Comparison of ENCODE assay signal across 25 mouse cellular contexts in genomic region chr1:186218995-186219394, GRCm38 (mm10).
"Had no signal": no experiment of that assay in that cellular context is flagged by ENCODE, and none has a peak within 500 bp of the region (broad histone marks: within the 10 kb centered on the region; RNA-seq: fewer than 3 reads in every experiment).

No protein-coding gene starts in this region.

- H3K4me3 ChIP-seq: heart, embryonic 10.5 days; heart, embryonic 13.5 days; heart, embryonic 15.5 days; hindbrain, embryonic 13.5 days; hindbrain, embryonic 15.5 days; kidney, embryonic 15.5 days; limb, embryonic 13.5 days; limb, embryonic 15.5 days had no signal

- H3K4me2 ChIP-seq: heart, embryonic 13.5 days; heart, embryonic 15.5 days; hindbrain, embryonic 13.5 days; hindbrain, embryonic 15.5 days; kidney, embryonic 15.5 days; limb, embryonic 13.5 days; limb, embryonic 15.5 days had no signal

- H3K27me3 ChIP-seq: heart, embryonic 13.5 days; heart, embryonic 15.5 days; hindbrain, embryonic 13.5 days; hindbrain, embryonic 15.5 days; kidney, embryonic 15.5 days; limb, embryonic 13.5 days; limb, embryonic 15.5 days had no signal

- DNase-seq: forebrain, postnatal 0 days; gastrocnemius, postnatal 14 days; gastrocnemius, postnatal 36 days; heart, adult 18-20 months; heart, postnatal 14 days; heart, postnatal 36 days; kidney, adult 11 months; kidney, adult 2 months; kidney, adult 9 months; kidney, postnatal 14 days; kidney, postnatal 36 days; layer of hippocampus, adult 9-11 months; layer of hippocampus, postnatal 36 days; left cerebral cortex, postnatal 4 days had no signal

- H3K9me3 ChIP-seq: heart, embryonic 10.5 days; heart, embryonic 13.5 days; heart, embryonic 15.5 days; hindbrain, embryonic 13.5 days; hindbrain, embryonic 15.5 days; limb, embryonic 15.5 days had no signal

- H3K27ac ChIP-seq: heart, embryonic 10.5 days; heart, embryonic 13.5 days; heart, embryonic 15.5 days; hindbrain, embryonic 13.5 days; hindbrain, embryonic 15.5 days; hindbrain, postnatal 0 days; kidney, embryonic 15.5 days; kidney, postnatal 0 days; limb, embryonic 13.5 days; limb, embryonic 15.5 days had no signal

- H3K36me3 ChIP-seq: heart, embryonic 13.5 days; heart, embryonic 15.5 days; hindbrain, embryonic 13.5 days; hindbrain, embryonic 15.5 days; kidney, embryonic 15.5 days; limb, embryonic 13.5 days; limb, embryonic 15.5 days had no signal

- ATAC-seq: forebrain, postnatal 0 days; hindbrain, postnatal 0 days; intestine, embryonic 16.5 days had no signal

- H3K9ac ChIP-seq: forebrain, postnatal 0 days; heart, embryonic 13.5 days; heart, embryonic 15.5 days; hindbrain, embryonic 13.5 days; hindbrain, embryonic 15.5 days; kidney, embryonic 15.5 days; limb, embryonic 13.5 days; limb, embryonic 15.5 days had no signal
